Mouse (Mus musculus) forebrain, postnatal 0 days (tissue): Measurements from ENCODE around the gene Hdac11. TPM values are rescaled to one million over a fixed set of nuclear protein-coding genes. Genes with fewer than 3 reads are reported as not detected.

Experiments used
- ATAC-seq: fragments of 200-750 bp; cut with Nextera tagmentation; 2 replicates; pipeline ENCODE4 v1.8.0; 2017; ENCODE audit warnings: mild to moderate bottlenecking, moderate library complexity
- DNase-seq: peaks from one replicate; pipeline ENCODE4 v3.0.0-alpha.2; 2015
- H3K27ac ChIP-seq: fragments of 300-500 bp; sonication (generic); 2 replicates; pipeline ENCODE4 v1.5.1; 2014; ENCODE audit warnings: low read depth, mild to moderate bottlenecking, antibody characterized with exemption, low read length, moderate library complexity, mixed read lengths
- H3K27me3 ChIP-seq: fragments of 300-500 bp; sonication (generic); 2 replicates; pipeline ENCODE4 v1.6.1; 2014; ENCODE audit warnings: mild to moderate bottlenecking, low read length, mixed read lengths; ENCODE audit not compliant: insufficient read depth
- H3K36me3 ChIP-seq: fragments of 300-500 bp; sonication (generic); 2 replicates; pipeline ENCODE4 v1.6.1; 2014; ENCODE audit warnings: mild to moderate bottlenecking, moderate library complexity; ENCODE audit not compliant: insufficient read depth
- H3K4me1 ChIP-seq: fragments of 300-500 bp; sonication (generic); 2 replicates; pipeline ENCODE4 v1.6.1; 2014; ENCODE audit warnings: antibody characterized with exemption; ENCODE audit not compliant: insufficient read depth
- H3K4me2 ChIP-seq: fragments of 300-500 bp; sonication (generic); 2 replicates; pipeline ENCODE4 v1.6.1; 2014; ENCODE audit warnings: low read depth, mild to moderate bottlenecking, moderate library complexity
- H3K4me3 ChIP-seq: fragments of 300-500 bp; sonication (generic); 2 replicates; pipeline ENCODE4 v1.5.1; 2014; ENCODE audit warnings: low read depth, low read length, mixed read lengths
- H3K9ac ChIP-seq: fragments of 300-500 bp; sonication (generic); 2 replicates; pipeline ENCODE4 v1.6.1; 2014; ENCODE audit warnings: mild to moderate bottlenecking
- H3K9me3 ChIP-seq: fragments of 300-500 bp; sonication (generic); 2 replicates; pipeline ENCODE4 v1.6.1; 2016; ENCODE audit warnings: low read length
- CTCF ChIP-seq: sonication (generic); IDR thresholded peaks from 2 replicates; pipeline ENCODE4 v1.5.1; 2016; ENCODE audit warnings: antibody characterized with exemption, control low read depth, low read depth
- WGBS: fragments of 180-500 bp; shearing (Covaris S2); extraction: QIAGEN DNeasy Blood & Tissue Kit; methylation state at CpG from one replicate; pipeline ENCODE4 v1.1.7; 2014; 5-methylcytosine and 5-hydroxymethylcytosine counted together
- polyA plus RNA-seq: library from polyadenylated mRNA; unstranded; fragments of >200 nt; fragmentation: Nextera tagmentation; extraction: Ambion mirVana; gene quantifications from 2 replicates; pipeline ENCODE4 v1.2.1, GENCODE M21; 2015
- total RNA-seq: library from RNA; depleted of rRNA; stranded (reverse); fragments of >200 nt; gene quantifications from 2 replicates; pipeline ENCODE4 v1.2.3, GENCODE M21; 2014

Gene Hdac11
- total and polyA plus RNA-seq, 2 experiments from 2014 or later: 34.5 to 81.0 TPM

GRCm38 (mm10) chr6:91111954-91112252 is 44.6 kb upstream of the Hdac11 start:
- DNase-seq: no peak
- H3K4me1 ChIP-seq: peaks cover 17% of the 10 kb centered on the region
- H3K4me3 ChIP-seq: no peak overlapping the region
- H3K27ac ChIP-seq: no peak overlapping the region
- no peak overlapping the region for H3K9ac ChIP-seq
- TF ChIP-seq CTCF: no peak
- H3K9me3 ChIP-seq: no peaks in the 10 kb centered on the region
- no peak for ATAC-seq
- no peak overlapping the region for H3K4me2 ChIP-seq
- H3K27me3 ChIP-seq: no peaks in the 10 kb centered on the region
- 93% methylated on average over 3 of the region's 3 CpGs for WGBS
- no peaks in the 10 kb centered on the region for H3K36me3 ChIP-seq

- H3K4me2 ChIP-seq: 0 out of 2 replicates have a peak overlapping the region, but pooled peaks have one; percentile 74
- H3K9ac ChIP-seq: no peak overlapping the region
- peaks cover 27% of the 10 kb centered on the region for H3K4me1 ChIP-seq
- WGBS: 39% methylated on average over 2 of the region's 2 CpGs
- no peak for TF ChIP-seq CTCF
- H3K4me3 ChIP-seq: no peak overlapping the region
- H3K9me3 ChIP-seq: no peaks in the 10 kb centered on the region
- ATAC-seq (no peak), DNase-seq (no peak)
- H3K27ac ChIP-seq: no peak overlapping the region
- no peaks in the 10 kb centered on the region for H3K27me3 ChIP-seq
- no peaks in the 10 kb centered on the region for H3K36me3 ChIP-seq
Measured at GRCm38 (mm10) chr6:91114716-91115115, 41.7 kb upstream of the Hdac11 start.

GRCm38 (mm10) chr6:91115158-91115557 is 41.3 kb upstream of the Hdac11 start:
- Histone ChIP-seq H3K4me1 (peaks cover 27% of the 10 kb centered on the region), H3K4me2 (peak overlapping the region; percentile 74; the same call in 1 of the 2 replicates), H3K27ac (no peak overlapping the region), H3K4me3 (no peak overlapping the region), H3K36me3 (no peaks in the 10 kb centered on the region), H3K27me3 (no peaks in the 10 kb centered on the region), H3K9ac (no peak overlapping the region), H3K9me3 (no peaks in the 10 kb centered on the region)
- WGBS: 37% methylated on average over 1 of the region's 1 CpGs
- DNase-seq (no peak), ATAC-seq (no peak)
- TF ChIP-seq CTCF: no peak

GRCm38 (mm10) chr6:91115863-91116243 is 40.6 kb upstream of the Hdac11 start:
- H3K4me2 ChIP-seq: peak overlapping the region; percentile 74
- H3K9me3 ChIP-seq: no peaks in the 10 kb centered on the region
- H3K27me3 ChIP-seq: no peaks in the 10 kb centered on the region
- peak overlapping the region; percentile 82 for H3K9ac ChIP-seq
- peak overlapping the region; percentile 79 for H3K4me3 ChIP-seq
- no peaks in the 10 kb centered on the region for H3K36me3 ChIP-seq
- peaks cover 27% of the 10 kb centered on the region for H3K4me1 ChIP-seq
- peak overlapping the region; percentile 93 for H3K27ac ChIP-seq
- ATAC-seq: no peak
- TF ChIP-seq CTCF: no peak
- 14% methylated on average over 4 of the region's 4 CpGs for WGBS
- no peak for DNase-seq

GRCm38 (mm10) chr6:91116244-91117145 is 40.0 kb upstream of the Hdac11 start, which contains the start of gene Nup210:
Gene Nup210 (minus strand): TSS chr6:91116829.
- peak; percentile 79 for TF ChIP-seq CTCF
- Histone ChIP-seq H3K9me3 (no peaks in the 10 kb centered on the region), H3K4me1 (peaks cover 27% of the 10 kb centered on the region), H3K4me2 (peak within 1 kb of the TSS; percentile 74), H3K27me3 (no peaks in the 10 kb centered on the region), H3K36me3 (no peaks in the 10 kb centered on the region), H3K27ac (peak within 1 kb of the TSS; percentile 93), H3K9ac (peak within 1 kb of the TSS; percentile 82), H3K4me3 (peak within 1 kb of the TSS; percentile 79)
- DNase-seq: peak; percentile 99
- ATAC-seq: peak; percentile 96
- WGBS: 5% methylated on average over 76 of the region's 93 CpGs

- no peak for TF ChIP-seq CTCF
- H3K27me3 ChIP-seq: no peaks in the 10 kb centered on the region
Measured at GRCm38 (mm10) chr6:91117149-91117548, 39.3 kb upstream of the Hdac11 start.

GRCm38 (mm10) chr6:91118526-91118925 is 37.9 kb upstream of the Hdac11 start:
- no peaks in the 10 kb centered on the region for H3K27me3 ChIP-seq
- no peak overlapping the region for H3K9ac ChIP-seq
- H3K4me3 ChIP-seq: no peak overlapping the region
- peaks cover 27% of the 10 kb centered on the region for H3K4me1 ChIP-seq
- H3K36me3 ChIP-seq: no peaks in the 10 kb centered on the region
- ATAC-seq (no peak), DNase-seq (no peak)
- no peaks in the 10 kb centered on the region for H3K9me3 ChIP-seq
- TF ChIP-seq CTCF: no peak
- no peak overlapping the region for H3K27ac ChIP-seq
- no peak overlapping the region for H3K4me2 ChIP-seq

More at GRCm38 (mm10) chr6:91117149-91117548, 39.3 kb upstream of the Hdac11 start:
- H3K4me2 ChIP-seq: peak overlapping the region; percentile 74
- WGBS: 2% methylated on average over 9 of the region's 9 CpGs
- no peaks in the 10 kb centered on the region for H3K9me3 ChIP-seq
- H3K4me1 ChIP-seq: peaks cover 27% of the 10 kb centered on the region
- no peaks in the 10 kb centered on the region for H3K36me3 ChIP-seq
- DNase-seq (no peak), ATAC-seq (peak; percentile 59)
- H3K9ac ChIP-seq: peak overlapping the region; percentile 82
- peak overlapping the region; percentile 79 for H3K4me3 ChIP-seq
- peak overlapping the region; percentile 93 for H3K27ac ChIP-seq
